Mouse (Mus musculus) liver, postnatal 0 days (tissue): ENCODE data around the gene Apol9b.

Experiments used
- CTCF ChIP-seq: sonication (generic); IDR thresholded peaks from 2 replicates; pipeline ENCODE4 v1.5.1; 2016; ENCODE audit warnings: antibody characterized with exemption, low read depth
- EP300 ChIP-seq: IDR thresholded peaks from 2 replicates; pipeline ENCODE4 v1.6.1; 2016; ENCODE audit warnings: antibody characterized with exemption, low read depth, mild to moderate bottlenecking

DNA sequence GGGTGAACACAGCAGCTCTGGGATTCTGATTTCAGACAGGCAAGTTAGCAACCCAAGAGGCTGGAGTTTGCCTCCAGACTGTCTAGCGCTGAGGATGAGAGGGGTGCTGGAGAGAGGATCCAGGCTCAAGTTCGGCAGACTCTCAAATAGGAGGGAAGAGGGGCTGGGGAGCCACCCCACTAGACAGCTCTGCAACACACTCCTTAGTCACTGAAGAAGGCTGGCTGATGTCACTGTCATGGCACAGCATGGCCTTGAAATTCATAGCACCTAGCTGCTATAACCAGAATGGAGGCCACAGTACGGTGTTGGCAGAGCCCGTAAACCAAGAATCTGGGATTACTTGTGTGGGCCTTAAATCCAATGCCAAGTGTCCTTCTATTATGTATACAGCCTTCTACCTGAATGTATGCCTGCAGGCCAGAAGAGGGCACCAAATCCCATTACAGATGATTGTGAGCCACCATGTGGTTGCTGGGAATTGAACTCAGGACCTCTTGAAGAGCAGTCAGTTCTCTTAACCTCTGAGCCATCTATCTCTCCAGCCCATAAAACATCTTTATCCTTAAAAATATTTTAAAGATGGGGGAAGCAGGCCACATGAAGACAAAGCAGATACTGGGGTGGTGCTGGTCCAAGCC lies 28.9 kb downstream of the Apol9b start:
- peak; percentile 55 for TF ChIP-seq CTCF
- TF ChIP-seq EP300, result no peak
